In the genomic region with DNA sequence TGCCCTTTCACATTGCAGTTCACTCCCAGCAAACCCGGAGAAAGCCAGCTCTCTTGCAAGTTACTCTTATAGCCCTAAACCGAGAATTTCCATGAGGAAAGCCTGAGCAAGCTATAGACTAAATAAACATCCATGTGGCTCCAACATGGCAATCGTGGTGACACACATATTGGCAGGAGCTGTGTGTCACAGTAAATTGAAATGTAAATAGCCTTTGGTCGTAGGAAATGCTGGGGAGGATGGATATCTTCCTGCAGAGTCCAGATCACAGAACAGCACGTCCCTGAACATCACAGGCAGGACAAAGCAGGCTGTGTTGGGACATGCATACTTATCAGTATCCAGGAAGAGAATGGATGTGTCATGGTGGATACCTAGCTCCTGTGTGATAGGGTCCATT, we compare ENCODE assay signal across 17 mouse cellular contexts.
"Had no signal": no experiment of that assay in that cellular context is flagged by ENCODE, and none has a peak within 500 bp of the region (broad histone marks: within the 10 kb centered on the region; RNA-seq: fewer than 3 reads in every experiment).

No protein-coding gene starts in this region.

- H3K9ac ChIP-seq: liver, embryonic 12.5 days; liver, embryonic 14.5 days; midbrain, embryonic 12.5 days; neural tube, embryonic 13.5 days; neural tube, embryonic 15.5 days had no signal

- H3K9me3 ChIP-seq: liver, embryonic 12.5 days; midbrain, embryonic 10.5 days; midbrain, embryonic 12.5 days; neural tube, embryonic 13.5 days; neural tube, embryonic 15.5 days had no signal

- H3K27ac ChIP-seq: liver, embryonic 12.5 days; liver, embryonic 14.5 days; midbrain, embryonic 10.5 days; midbrain, embryonic 12.5 days; neural tube, embryonic 13.5 days; neural tube, embryonic 15.5 days had no signal

- H3K36me3 ChIP-seq: liver, embryonic 12.5 days; midbrain, embryonic 10.5 days; midbrain, embryonic 12.5 days; neural tube, embryonic 13.5 days; neural tube, embryonic 15.5 days had no signal

- H3K4me2 ChIP-seq: liver, embryonic 12.5 days; midbrain, embryonic 12.5 days; neural tube, embryonic 13.5 days; neural tube, embryonic 15.5 days had no signal

- H3K4me1 ChIP-seq: liver, embryonic 12.5 days; midbrain, embryonic 10.5 days; midbrain, embryonic 12.5 days; neural tube, embryonic 13.5 days; neural tube, embryonic 15.5 days had no signal

- H3K27me3 ChIP-seq: liver, embryonic 12.5 days; midbrain, embryonic 12.5 days; neural tube, embryonic 13.5 days; neural tube, embryonic 15.5 days had no signal

- ATAC-seq: liver, embryonic 12.5 days; midbrain, embryonic 16.5 days had no signal

- DNase-seq: midbrain, embryonic 14.5 days; retina, postnatal 1 day; right cerebral cortex, adult 18-20 months; right cerebral cortex, postnatal 25 days; right cerebral cortex, postnatal 4 days; spleen, adult 18-20 months; thymus, adult 18-20 months; thymus, postnatal 14 days; thymus, postnatal 36 days had no signal

- H3K4me3 ChIP-seq: liver, embryonic 12.5 days; midbrain, embryonic 10.5 days; midbrain, embryonic 12.5 days; myocyte; neural tube, embryonic 13.5 days; neural tube, embryonic 15.5 days had no signal
